Mouse (Mus musculus) limb, embryonic 11.5 days (tissue): ENCODE results near the gene Insm2. TPM values are rescaled to one million over a fixed set of nuclear protein-coding genes. Genes with fewer than 3 reads are reported as not detected.
"Not testable (repeated sequence)": the region's sequence is repeated elsewhere in the genome, so short reads cannot be mapped to it uniquely, and the experiment has no call there.

Source experiments
- ATAC-seq: fragments of 200-750 bp; cut with Nextera tagmentation; 2 replicates; pipeline ENCODE4 v1.8.0; 2017; ENCODE audit warnings: low read depth; ENCODE audit not compliant: insufficient number of reproducible peaks, low FRiP score, low TSS enrichment
- DNase-seq: peaks from one replicate; pipeline ENCODE4 v3.0.0-alpha.2; 2015; ENCODE audit warnings: low spot score
- H3K27ac ChIP-seq: fragments of 300-500 bp; sonication (generic); replicated peaks from 2 replicates; pipeline ENCODE4 v1.5.1; 2014; ENCODE audit warnings: low read depth, mild to moderate bottlenecking, low read length
- H3K27me3 ChIP-seq: fragments of 300-500 bp; sonication (generic); 2 replicates; pipeline ENCODE4 v1.6.1; 2014; ENCODE audit warnings: mild to moderate bottlenecking, low read length, mixed read lengths; ENCODE audit not compliant: control insufficient read depth, insufficient read depth
- H3K36me3 ChIP-seq: fragments of 300-500 bp; sonication (generic); 2 replicates; pipeline ENCODE4 v1.6.1; 2014; ENCODE audit warnings: mild to moderate bottlenecking, low read length, moderate library complexity, mixed read lengths; ENCODE audit not compliant: control insufficient read depth, insufficient read depth
- H3K4me1 ChIP-seq: fragments of 300-500 bp; sonication (generic); 2 replicates; pipeline ENCODE4 v1.6.1; 2014; ENCODE audit warnings: low read length, mixed read lengths; ENCODE audit not compliant: control insufficient read depth, insufficient read depth
- H3K4me2 ChIP-seq: fragments of 300-500 bp; sonication (generic); 2 replicates; pipeline ENCODE4 v1.6.1; 2014; ENCODE audit warnings: low read depth, mild to moderate bottlenecking, moderate library complexity; ENCODE audit not compliant: severe bottlenecking
- H3K4me3 ChIP-seq: fragments of 300-500 bp; sonication (generic); 2 replicates; pipeline ENCODE4 v1.5.1; 2014; ENCODE audit warnings: low read depth, low read length
- H3K9ac ChIP-seq: fragments of 300-500 bp; sonication (generic); 2 replicates; pipeline ENCODE4 v1.6.1; 2014; ENCODE audit warnings: mild to moderate bottlenecking, low read length
- H3K9me3 ChIP-seq: fragments of 300-500 bp; sonication (generic); 2 replicates; pipeline ENCODE4 v1.6.1; 2016; ENCODE audit warnings: low read length; ENCODE audit not compliant: control insufficient read depth
- WGBS: fragments of 180-500 bp; shearing (Covaris S2); extraction: QIAGEN DNeasy Blood & Tissue Kit; methylation state at CpG from one replicate; pipeline ENCODE4 v1.1.7; 2014; 5-methylcytosine and 5-hydroxymethylcytosine counted together
- polyA plus RNA-seq: library from polyadenylated mRNA; unstranded; fragments of >200 nt; fragmentation: Nextera tagmentation; extraction: Ambion mirVana; gene quantifications from 2 replicates; pipeline ENCODE4 v1.2.1, GENCODE M21; 2014

Gene Insm2
- polyA plus RNA-seq, 1 experiment from 2014 or later: 0.07 TPM

- not testable (repeated sequence) for H3K4me1 ChIP-seq, H3K27me3 ChIP-seq, H3K4me3 ChIP-seq, H3K36me3 ChIP-seq, H3K27ac ChIP-seq, H3K4me2 ChIP-seq, H3K9ac ChIP-seq, ATAC-seq, DNase-seq, H3K9me3 ChIP-seq
- 63% methylated on average over 9 of the region's 9 CpGs for WGBS
Measured at GRCm38 (mm10) chr12:55586936-55587335, 12.3 kb upstream of the Insm2 start.

- WGBS: 6% methylated on average over 7 of the region's 7 CpGs
- DNase-seq: no peak
- no peak for ATAC-seq
- H3K27me3 ChIP-seq: peaks cover 43% of the 10 kb centered on the region
- no peaks in the 10 kb centered on the region for H3K9me3 ChIP-seq
- no peaks in the 10 kb centered on the region for H3K36me3 ChIP-seq
- no peak overlapping the region for H3K27ac ChIP-seq
- H3K4me3 ChIP-seq: peak overlapping the region; percentile 34
- H3K4me1 ChIP-seq: peaks cover 18% of the 10 kb centered on the region; the same call in 1 of the 2 replicates
- H3K9ac ChIP-seq: no peak overlapping the region
- H3K4me2 ChIP-seq: peak overlapping the region; percentile 62; the same call in 1 of the 2 replicates
Measured at GRCm38 (mm10) chr12:55598537-55598886, 715 bp upstream of the Insm2 start.

- H3K36me3 ChIP-seq: no peaks in the 10 kb centered on the region
- WGBS: under 1% methylated on average over 102 of the region's 109 CpGs
- H3K4me3 ChIP-seq: peak overlapping the region; percentile 34
- no peaks in the 10 kb centered on the region for H3K9me3 ChIP-seq
- ATAC-seq (peak; percentile 86), DNase-seq (peak; percentile 92)
- H3K27ac ChIP-seq: no peak overlapping the region
- peaks cover 18% of the 10 kb centered on the region; the same call in 1 of the 2 replicates for H3K4me1 ChIP-seq
- H3K9ac ChIP-seq: no peak overlapping the region
- peaks cover 43% of the 10 kb centered on the region for H3K27me3 ChIP-seq
- H3K4me2 ChIP-seq: peak overlapping the region; percentile 62
Measured at GRCm38 (mm10) chr12:55599639-55600502, 644 bp downstream of the Insm2 start.

- peaks cover 43% of the 10 kb centered on the region for H3K27me3 ChIP-seq
Measured at GRCm38 (mm10) chr12:55600503-55600994, 1.3 kb downstream of the Insm2 start.

DNA sequence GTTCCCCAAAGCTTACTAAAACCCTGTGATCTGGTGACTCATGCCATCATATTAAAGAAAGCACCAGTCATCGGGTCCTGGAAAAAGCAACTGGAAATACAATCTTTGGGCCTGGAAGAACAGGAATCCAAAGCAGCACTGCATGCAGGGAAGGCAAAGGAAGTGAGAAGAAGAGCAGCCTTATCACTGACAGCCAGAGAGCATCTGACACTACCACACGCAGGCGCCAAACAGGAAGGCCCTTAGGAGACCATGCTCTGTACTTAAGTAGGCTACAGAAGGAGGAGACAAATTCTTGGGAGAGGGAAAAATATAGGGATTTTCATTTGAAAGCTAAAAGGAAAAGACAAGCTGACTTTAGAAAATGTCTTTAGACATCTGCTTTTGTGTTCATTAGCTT, 5.2 kb downstream of the Insm2 start:
- H3K27me3 ChIP-seq: peaks cover 21% of the 10 kb centered on the region
- peaks cover 13% of the 10 kb centered on the region; the same call in 1 of the 2 replicates for H3K4me1 ChIP-seq
- 71% methylated on average over 3 of the region's 3 CpGs for WGBS
- H3K27ac ChIP-seq: no peak overlapping the region
- no peak for DNase-seq
- H3K4me2 ChIP-seq: no peak overlapping the region
- H3K9ac ChIP-seq: no peak overlapping the region
- no peak for ATAC-seq
- no peaks in the 10 kb centered on the region for H3K9me3 ChIP-seq
- H3K4me3 ChIP-seq: no peak overlapping the region
- no peaks in the 10 kb centered on the region for H3K36me3 ChIP-seq

More at GRCm38 (mm10) chr12:55600503-55600994, 1.3 kb downstream of the Insm2 start:
- H3K4me2 ChIP-seq: peak overlapping the region; percentile 31
- ATAC-seq: no peak
- H3K9ac ChIP-seq: no peak overlapping the region
- peaks cover 18% of the 10 kb centered on the region; the same call in 1 of the 2 replicates for H3K4me1 ChIP-seq
- no peak for DNase-seq
- peak overlapping the region; percentile 34; the same call in 1 of the 2 replicates for H3K4me3 ChIP-seq
- H3K36me3 ChIP-seq: no peaks in the 10 kb centered on the region
- 3% methylated on average over 42 of the region's 42 CpGs for WGBS
- H3K27ac ChIP-seq: no peak overlapping the region
- H3K9me3 ChIP-seq: no peaks in the 10 kb centered on the region

DNA sequence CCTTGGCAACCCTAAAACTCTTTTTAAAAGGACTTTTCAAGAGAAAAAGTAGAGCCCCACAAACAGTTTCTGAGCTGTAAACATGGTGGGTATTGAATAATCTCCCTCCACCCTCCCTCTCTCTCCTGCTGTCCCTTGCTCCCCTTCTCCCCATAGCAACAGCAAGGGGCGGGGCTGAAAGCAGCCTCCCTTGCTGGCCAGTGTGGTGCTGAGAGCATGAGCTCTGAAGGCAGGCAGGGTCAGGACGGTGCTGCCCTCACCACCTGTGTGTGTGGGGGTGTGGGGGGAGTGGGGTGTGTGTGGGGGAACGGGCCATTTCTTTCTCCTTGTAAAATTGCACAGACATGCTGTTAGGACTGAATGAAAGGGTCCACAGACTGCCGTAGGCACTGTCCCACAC, 8.7 kb downstream of the Insm2 start:
- Histone ChIP-seq H3K4me1 (peaks cover 3% of the 10 kb centered on the region; the same call in 1 of the 2 replicates), H3K9me3 (no peaks in the 10 kb centered on the region), H3K27me3 (no peaks in the 10 kb centered on the region), H3K4me2 (no peak overlapping the region), H3K9ac (no peak overlapping the region), H3K4me3 (no peak overlapping the region), H3K36me3 (no peaks in the 10 kb centered on the region), H3K27ac (no peak overlapping the region)
- ATAC-seq: peak; percentile 51; the same call in 1 of the 2 replicates
- DNase-seq: peak; percentile 45
- 16% methylated on average over 4 of the region's 4 CpGs for WGBS

GRCm38 (mm10) chr12:55610812-55611211, 11.6 kb downstream of the Insm2 start:
- Histone ChIP-seq H3K4me3 (no peak overlapping the region), H3K9me3 (no peaks in the 10 kb centered on the region), H3K27me3 (no peaks in the 10 kb centered on the region), H3K36me3 (no peaks in the 10 kb centered on the region), H3K4me2 (no peak overlapping the region), H3K4me1 (peaks cover 3% of the 10 kb centered on the region; the same call in 1 of the 2 replicates), H3K27ac (no peak overlapping the region), H3K9ac (no peak overlapping the region)
- ATAC-seq: no peak
- DNase-seq: no peak
- WGBS: 75% methylated on average over 2 of the region's 2 CpGs

- Histone ChIP-seq H3K4me2 (no peak overlapping the region), H3K36me3 (no peaks in the 10 kb centered on the region), H3K9me3 (no peaks in the 10 kb centered on the region), H3K4me3 (no peak overlapping the region), H3K27ac (no peak overlapping the region), H3K9ac (no peak overlapping the region), H3K4me1 (no peaks in the 10 kb centered on the region), H3K27me3 (no peaks in the 10 kb centered on the region)
- DNase-seq: no peak
- ATAC-seq: no peak
- 52% methylated on average over 2 of the region's 2 CpGs for WGBS
Measured at GRCm38 (mm10) chr12:55620321-55620720, 21.1 kb downstream of the Insm2 start.
